Mouse (Mus musculus): ENCODE measurements around the gene 1700069L16Rik.

1700069L16Rik gene

GRCm38 (mm10) chr5:113724446-113724845, at the start of gene 1700069L16Rik:
Gene 1700069L16Rik, minus strand, starts transcription at chr5:113724772.
- peak; percentile 66 for DNase-seq (ENCODE audit: low spot score)

- peak; percentile 87 for DNase-seq (ENCODE audit: low spot score)
Observed at GRCm38 (mm10) chr5:113773664-113774063, 49.1 kb upstream of the 1700069L16Rik start.

- peak; percentile 26 for DNase-seq (ENCODE audit: low spot score)
Observed at GRCm38 (mm10) chr5:113772905-113773519, 48.4 kb upstream of the 1700069L16Rik start.

- DNase-seq (ENCODE audit: low spot score), result peak; percentile 94
Observed at GRCm38 (mm10) chr5:113772450-113772895, 47.9 kb upstream of the 1700069L16Rik start, which contains the start of the genes Sart3 and Iscu. Gene Sart3, minus strand, starts transcription at chr5:113772510. Gene Iscu, plus strand, starts transcription at chr5:113772748.

- DNase-seq (ENCODE audit: low spot score), result peak; percentile 87
Observed at GRCm38 (mm10) chr5:113771213-113772162, 46.9 kb upstream of the 1700069L16Rik start.

GRCm38 (mm10) chr5:113768806-113769205, 44.2 kb upstream of the 1700069L16Rik start:
- no peak for DNase-seq (ENCODE audit: low spot score)

- DNase-seq (ENCODE audit: low spot score), result no peak
Observed at GRCm38 (mm10) chr5:113765641-113766526, 41.3 kb upstream of the 1700069L16Rik start.

DNA sequence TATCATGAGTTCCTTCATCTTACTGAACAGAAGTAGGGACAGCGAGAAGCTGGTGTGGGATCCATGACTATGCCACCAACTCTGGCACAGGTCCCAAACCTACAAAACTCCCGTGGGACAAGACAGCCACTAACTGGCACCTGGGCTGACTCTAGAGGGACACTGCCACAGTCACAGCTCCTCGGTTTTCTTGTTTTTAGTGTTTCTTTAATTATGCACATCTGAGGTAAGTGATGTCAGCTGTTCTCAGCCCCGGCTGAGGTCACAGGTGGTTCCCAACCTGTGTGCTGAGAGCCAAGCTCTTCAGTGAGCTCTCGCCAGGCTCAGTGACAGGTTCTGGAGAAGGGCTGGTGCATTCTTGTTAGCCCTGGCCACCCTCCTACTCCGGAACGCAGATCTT, 39.9 kb upstream of the 1700069L16Rik start:
- DNase-seq (ENCODE audit: low spot score), result no peak

DNA sequence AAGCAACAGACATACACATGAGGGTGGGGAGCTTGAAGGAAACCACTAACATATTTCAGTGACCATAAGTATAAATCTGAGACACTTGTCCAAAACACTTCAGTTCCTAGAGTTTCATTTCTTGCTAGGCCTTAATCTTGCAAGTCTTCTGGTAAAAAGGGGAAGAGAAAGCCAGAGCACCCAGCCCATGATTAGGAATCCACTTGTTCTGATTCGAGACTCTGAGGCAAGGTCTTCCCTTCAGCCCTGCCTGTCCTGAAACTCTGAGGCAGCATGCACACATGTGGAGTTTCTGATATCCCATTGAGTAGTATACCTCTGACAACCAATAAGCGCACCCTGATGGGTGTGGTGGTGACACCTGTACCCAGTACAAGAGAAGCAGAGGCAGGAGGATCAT, 37.0 kb upstream of the 1700069L16Rik start:
- no peak for DNase-seq (ENCODE audit: low spot score)

DNA sequence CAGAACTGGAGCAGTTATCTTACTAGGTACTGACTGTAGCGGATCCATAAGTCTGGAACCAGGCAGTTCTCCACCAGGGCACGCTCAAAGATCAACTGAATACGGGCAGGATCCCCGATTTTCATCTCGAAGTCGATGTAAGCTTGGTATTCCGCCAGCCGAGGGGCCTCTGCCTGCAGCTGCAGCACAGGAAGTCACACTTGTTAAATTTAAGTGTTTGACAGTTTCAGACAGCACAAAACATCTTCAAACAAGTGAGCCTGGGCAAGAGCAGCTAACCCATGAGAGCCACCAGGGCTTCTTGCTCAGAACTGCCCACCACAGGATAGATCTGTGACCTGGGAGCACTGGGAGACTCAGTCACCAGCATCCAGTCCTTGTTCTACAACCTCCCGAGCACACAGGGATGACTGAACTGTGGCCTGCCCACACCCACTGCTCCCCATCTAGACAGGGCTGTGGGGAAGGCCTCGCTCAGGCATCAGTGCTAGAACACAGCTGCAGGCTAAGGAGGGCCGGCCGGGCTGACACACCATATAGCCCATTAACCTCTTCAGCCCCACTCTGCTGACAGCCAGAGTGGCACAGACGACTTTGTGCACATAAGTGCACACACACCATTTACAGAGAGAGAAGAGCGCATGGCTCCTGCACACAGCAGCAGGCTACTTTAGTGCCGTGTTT, 30.9 kb upstream of the 1700069L16Rik start:
- DNase-seq (ENCODE audit: low spot score), result no peak

DNA sequence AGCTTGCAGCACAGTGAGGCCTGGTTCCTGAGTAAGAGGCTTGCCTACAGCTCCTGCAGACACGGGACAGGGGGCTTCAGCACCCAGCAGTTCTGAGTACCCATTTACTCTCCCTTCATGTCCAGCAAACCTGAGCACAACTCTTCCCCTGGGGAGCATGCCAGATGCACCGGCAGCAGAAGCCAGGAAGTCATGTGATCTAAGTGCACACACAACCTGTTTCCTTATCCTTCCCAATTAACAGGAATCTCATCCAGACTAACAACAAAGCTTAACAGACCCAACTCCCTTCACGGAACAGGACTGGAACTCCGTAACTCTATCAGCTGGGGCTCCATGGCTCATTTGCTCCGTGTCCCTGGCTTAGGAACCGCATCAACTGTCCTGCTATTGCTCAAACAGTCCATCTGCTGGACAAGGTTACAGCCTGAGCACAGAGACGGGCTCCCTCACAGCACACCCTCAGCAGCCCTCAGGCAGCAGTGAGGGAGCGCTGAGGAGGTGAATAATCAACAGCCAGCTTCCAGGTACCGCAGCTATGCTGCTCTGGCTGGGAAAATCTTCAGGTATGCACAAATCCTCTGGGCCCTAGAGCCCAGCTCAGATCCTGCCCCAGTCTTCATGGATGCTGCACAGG, 27.1 kb upstream of the 1700069L16Rik start:
- no peak for DNase-seq (ENCODE audit: low spot score)

GRCm38 (mm10) chr5:113748556-113749331, 24.2 kb upstream of the 1700069L16Rik start:
- DNase-seq (ENCODE audit: low spot score), result no peak

DNA sequence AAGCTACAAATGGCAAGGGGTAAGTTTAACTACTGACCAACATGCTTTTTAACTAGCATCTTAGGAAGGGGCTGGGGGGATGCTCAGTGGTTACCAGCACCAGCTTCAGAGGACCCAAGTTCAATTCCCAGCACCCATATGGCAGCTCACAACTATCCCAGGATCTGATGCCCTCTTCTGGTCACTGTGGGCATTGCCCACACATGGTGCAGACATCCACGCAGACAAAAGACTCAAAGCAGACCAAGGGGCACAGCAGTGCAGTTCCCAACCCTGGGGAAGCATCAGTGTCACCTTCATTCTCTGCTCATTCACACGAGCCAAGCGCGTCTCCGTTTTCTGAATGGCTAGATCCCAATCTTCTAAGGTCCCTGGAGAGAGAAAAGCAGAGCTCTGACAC, 23.1 kb upstream of the 1700069L16Rik start:
- DNase-seq (ENCODE audit: low spot score), result no peak

DNA sequence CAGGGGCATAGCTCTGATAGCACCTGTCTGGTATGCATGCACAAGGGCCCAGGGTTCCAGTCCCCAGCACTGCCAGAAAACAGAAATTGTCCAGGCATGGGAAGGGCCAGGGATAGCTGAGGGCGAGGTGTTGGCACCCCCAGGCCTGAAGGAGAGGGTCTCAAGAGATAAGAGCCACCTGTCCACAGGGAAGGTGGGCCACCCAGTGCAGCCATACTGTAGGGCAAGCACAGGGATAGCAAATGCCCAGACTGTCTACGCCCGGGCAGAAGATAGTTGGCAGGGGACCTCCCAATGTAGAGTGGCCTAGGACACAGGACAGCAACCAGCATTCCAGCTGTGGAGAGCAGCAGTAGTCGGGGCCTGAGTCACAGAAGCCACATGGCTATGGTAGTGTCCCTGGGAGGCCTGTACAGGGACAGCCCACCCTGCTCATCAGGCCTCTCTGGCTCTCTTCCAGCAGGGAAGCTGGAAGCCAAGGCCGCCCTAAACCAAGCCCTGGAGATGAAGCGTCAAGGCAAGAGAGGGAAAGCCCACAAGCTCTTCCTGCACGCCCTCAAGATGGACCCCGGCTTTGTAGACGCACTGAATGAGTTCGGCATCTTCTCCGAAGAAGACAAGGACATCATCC, 13.2 kb upstream of the 1700069L16Rik start:
- no peak for DNase-seq (ENCODE audit: low spot score)

- DNase-seq (ENCODE audit: low spot score), result no peak
Observed at GRCm38 (mm10) chr5:113736522-113737164, 12.1 kb upstream of the 1700069L16Rik start.

- peak; percentile 20 for DNase-seq (ENCODE audit: low spot score)
Observed at GRCm38 (mm10) chr5:113736113-113736502, 11.5 kb upstream of the 1700069L16Rik start.

DNA sequence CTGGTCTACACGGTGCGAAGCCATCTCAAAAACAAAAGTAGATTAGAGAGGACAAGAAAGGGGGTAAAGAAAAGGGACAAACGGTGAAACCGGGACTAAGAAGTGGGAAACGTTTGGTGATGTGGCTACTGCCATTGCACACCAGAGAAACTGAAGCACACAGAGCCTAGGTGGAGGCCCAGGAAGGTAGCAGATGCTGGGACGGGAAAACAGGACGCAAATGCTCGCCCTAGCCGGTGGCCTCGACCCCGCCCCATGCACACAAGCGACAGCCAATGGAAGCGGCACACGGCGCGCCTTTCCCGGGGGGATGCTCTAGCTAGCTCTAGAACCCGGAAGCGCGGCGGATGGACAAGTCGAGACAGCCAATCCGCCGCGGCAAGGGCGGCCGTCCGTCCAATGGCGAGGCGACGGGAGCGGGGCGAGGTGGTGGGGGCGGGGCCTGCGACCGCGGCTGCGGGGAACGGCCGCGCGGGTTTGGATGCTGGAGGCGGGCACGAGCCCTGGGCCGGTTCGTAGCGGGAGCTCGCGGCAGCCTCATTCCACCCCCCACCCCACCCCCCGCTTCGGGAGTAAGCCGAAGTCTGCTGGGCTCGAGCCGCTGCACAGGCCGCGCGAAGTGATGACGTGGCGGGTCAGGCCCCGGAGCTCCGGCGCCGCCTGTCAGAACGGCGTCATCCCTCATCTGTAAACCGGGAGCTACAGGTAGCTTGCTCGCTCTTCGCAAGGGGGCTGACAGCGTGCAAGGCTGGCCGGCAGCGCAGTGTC, 11.0 kb upstream of the 1700069L16Rik start, which contains the start of gene Ficd:
Gene Ficd (plus strand): TSS at position 459 of the 768 bp plus-strand sequence.
- peak; percentile 95 for DNase-seq (ENCODE audit: low spot score)

DNA sequence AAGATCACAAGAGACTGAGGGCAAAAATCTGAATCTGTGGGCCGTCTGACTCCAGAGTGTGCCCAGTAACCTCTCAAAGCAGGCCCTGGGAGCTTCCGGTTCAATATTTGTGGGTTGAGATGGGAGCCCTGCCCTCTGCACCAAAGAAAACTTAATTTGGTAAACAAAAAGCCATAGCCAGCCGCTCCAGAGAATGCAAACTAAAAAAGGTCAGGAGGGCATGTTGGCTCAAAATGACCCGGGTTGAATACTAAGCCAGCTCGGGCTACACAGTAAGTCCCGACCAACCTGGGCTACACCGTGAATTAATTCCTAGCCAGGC, 10.4 kb upstream of the 1700069L16Rik start:
- DNase-seq (ENCODE audit: low spot score), result no peak

All from c-Kit-positive CD71-positive TER-119-positive erythroid progenitor cells, embryonic 14.5 days (primary cell).